Mouse (Mus musculus) adrenal gland, postnatal 14 days (tissue): ENCODE data around the gene Lhfp. TPM values are rescaled to one million over a fixed set of nuclear protein-coding genes. Genes with fewer than 3 reads are reported as not detected.

Experiments
- DNase-seq: peaks from one replicate; pipeline ENCODE4 v3.0.0; 2021; ENCODE audit warnings: mixed read lengths
- long read RNA-seq, 2 experiments: library from polyadenylated mRNA; stranded (forward); transcript quantifications; one replicate each; pipeline ENCODE4 v2.0.0; 2021
- total RNA-seq: library from RNA; stranded (reverse); gene quantifications from 2 replicates; pipeline ENCODE4 v1.2.3, GENCODE M21; 2021

The Lhfp gene
- 24.5 and 26.0 TPM in 2 replicates for total RNA-seq
- long read RNA-seq, experiment 1, transcript Lhfp-201 (4 exons, 2,108 nt), result major isoform, 57 of 61 reads
- long read RNA-seq, experiment 1, partial matches to known transcripts, result 3 of 61 reads
- long read RNA-seq, experiment 1, other reads (novel, unspliced or antisense), result 1 of 61 reads
- long read RNA-seq, experiment 2, transcript Lhfp-201 (4 exons, 2,108 nt), result major isoform, 30 of 33 reads
- long read RNA-seq, experiment 2, partial matches to known transcripts, result 0 of 33 reads
- long read RNA-seq, experiment 2, other reads (novel, unspliced or antisense), result 3 of 33 reads

DNA sequence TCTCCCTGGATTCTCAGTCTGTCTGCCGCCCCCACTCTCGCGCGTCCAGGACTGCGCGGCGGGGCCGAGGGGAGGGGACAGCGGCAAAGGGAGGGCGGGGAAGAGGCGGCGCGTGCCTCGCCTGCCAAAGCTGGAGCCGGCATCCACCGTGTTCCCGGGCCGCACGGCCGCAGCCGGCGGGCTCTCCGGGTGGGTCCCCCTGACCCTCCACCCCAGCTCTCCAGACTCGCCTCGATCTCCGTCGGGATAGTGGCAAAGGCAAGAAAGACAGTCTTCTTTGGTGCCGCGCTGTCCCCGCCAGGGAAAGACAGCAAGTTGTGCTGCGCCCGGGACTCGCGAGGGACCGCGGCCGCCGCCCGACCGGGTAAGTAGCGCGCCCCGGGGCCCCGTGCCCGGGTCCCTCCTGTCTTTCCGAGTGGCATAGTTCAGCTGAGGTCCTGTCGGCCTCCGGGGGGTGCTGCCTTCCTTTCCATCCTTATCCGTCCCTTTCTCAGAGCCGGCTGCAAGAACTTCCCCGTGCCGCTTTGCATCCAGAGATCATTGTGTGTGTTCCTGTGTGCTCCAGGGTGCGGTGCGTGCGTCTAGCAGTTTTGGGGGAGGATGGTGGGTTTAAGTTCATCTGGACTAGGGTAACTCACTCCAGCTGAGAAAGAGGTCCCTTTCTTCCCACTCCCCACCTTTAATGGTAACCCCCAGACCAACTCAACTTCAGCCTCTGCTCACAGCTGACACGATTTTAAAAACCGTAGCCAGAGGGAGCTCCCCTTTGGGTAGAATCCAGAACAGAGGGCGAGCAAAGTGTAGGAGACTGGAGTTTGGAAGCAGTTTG, at the start of gene Lhfp:
Lhfp (plus strand) TSS at position 118 of the 829 bp plus-strand sequence.
- DNase-seq, result peak; percentile 65

DNA sequence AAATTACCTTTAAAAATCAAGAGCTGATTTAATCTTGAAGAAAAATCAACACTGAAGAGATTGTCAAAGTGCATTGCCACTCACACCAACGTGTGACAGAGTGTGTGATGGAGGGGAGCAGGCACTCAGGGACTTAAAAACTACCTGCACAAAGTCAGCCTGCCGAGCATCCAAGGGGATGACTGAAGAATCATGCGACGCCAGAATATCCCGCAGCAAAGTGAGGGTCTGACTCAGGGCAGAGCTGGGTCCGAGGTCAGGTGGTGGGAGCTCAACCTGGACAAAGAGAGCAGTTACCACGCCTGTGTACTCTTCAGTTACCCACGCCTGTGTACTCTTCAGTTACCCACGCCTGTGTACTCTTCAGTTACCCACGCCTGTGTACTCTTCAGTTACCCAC, 48.0 kb upstream of the Lhfp start:
- no peak for DNase-seq

DNA sequence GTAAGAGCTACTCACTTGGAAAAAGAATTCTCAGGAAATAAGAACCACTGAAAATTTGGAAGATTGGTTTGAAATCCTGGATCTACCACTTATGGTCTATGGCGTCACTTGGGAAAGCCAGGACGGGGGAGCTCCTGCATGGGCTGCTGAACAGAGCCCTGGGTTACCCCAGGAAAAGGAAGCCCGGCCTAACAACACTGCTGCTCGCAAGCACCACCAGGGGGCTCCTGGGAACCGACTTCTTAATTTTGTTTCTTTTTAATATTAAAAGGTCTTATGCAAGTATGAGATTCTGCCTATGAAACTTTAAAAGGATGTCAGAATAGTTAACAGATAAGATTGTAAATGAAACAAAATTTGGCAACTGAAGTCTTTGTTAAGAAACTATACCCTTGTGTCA, 46.7 kb upstream of the Lhfp start:
- DNase-seq, result no peak

DNA sequence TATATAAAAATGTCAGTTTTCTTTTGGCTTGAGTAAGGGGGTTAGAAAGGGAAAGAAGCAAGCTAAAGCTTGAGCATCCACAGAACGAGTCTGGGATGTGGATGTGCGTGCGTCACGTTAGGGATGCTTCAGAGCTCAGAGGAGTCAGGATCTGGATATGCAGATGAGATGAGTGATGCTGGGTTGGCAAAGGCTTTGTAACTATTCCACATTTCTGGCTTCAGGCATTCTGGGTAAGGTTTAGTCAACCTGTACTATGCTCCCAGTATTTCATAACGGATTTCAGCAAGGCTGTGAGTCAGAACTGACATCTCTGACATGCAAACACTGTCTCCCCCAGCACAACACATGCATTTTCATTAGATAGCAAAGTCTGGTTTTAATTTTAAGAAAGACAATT, 44.7 kb upstream of the Lhfp start:
- DNase-seq, result no peak

DNA sequence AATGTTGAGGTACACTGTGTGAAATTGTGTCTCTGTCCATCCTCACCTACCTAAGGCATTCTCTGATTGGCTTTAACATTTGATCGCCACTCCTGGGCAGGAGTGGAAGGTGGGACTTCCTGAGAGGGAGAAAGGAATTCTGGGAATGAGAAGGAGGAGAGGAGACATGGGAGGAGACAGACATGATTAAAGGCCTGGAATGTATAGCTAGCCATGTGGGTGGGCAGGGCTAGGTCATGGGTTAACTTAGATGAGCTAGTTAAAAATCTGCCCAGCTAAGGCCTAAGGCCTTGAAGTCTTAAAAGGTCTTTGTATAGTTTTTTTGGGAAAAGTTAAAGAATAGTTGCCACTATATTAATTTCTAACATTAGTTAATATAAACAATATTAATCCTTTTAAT, 43.9 kb upstream of the Lhfp start:
- no peak for DNase-seq

DNA sequence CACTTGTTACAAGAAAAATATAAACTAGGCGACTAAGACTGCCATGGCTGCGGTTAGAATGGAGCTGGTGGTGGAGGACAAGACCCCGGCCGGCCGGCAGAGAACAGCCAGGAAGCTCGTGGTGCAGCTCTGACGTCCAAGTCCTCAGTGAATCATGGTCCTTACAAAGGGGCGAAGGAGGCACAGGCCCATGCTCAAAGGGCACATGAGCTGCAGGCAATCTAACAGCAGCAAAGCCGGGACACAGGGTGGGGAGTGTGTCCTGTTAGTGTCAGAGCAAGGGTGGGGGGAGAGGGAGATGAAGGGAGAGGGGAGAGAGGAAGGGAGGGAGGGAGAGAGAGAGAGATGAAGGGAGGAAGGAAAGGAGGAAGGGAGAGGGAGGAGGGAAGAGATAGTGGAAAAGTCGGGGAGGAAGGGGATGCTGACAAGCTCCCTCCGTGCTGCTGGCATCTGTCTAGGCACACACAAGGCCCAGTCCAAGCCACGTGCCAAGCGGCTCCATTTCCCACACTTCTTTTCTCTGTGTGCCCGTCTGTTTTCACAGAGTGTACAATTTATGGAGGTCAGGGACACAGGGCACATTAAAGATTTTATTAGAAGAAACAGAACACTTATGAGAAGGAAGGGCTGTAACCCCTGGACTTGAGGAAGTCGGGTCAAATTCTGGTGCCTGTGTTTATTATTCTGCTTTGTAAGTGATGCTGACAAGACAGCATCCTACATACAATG, 42.1 kb upstream of the Lhfp start:
- DNase-seq, result no peak

DNA sequence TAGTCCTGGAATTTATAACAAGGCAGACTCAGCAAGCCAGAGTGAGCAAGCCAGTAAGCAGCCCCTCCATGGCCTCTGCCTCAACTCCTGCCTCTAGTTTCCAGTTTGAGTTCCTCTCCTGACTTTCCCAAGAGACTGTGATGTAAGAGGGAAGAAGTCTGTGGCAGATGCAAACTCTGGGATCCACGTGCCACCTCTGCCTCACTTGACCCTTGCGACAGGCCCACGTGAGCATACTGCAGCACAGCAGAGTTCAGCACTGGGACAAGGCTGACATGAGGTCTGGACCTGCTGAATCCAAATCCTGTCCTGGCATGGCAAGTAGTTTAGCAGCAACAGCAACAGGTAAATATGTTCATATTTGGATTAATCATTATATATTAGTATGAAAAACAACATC, 41.3 kb upstream of the Lhfp start:
- peak; percentile 9 for DNase-seq

DNA sequence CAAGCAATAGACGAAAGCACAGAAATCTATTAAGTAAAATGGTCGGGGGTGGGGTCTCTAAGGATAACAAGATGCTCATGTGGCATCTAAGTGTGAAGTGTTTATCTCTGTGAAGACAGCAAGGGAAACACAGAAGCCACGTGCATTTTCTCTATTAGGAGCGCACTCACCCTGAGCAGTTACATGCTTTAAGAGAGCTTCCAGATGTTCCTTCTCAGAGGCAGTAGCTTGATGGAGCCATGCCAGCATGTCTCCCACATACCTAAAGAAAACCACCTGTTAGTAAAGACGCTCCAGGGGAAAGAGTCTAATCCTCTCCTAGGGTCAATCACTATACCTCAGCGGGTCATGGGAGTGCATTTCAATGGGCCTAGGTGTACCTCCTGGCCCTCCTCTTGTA, 39.3 kb upstream of the Lhfp start:
- DNase-seq, result no peak

DNA sequence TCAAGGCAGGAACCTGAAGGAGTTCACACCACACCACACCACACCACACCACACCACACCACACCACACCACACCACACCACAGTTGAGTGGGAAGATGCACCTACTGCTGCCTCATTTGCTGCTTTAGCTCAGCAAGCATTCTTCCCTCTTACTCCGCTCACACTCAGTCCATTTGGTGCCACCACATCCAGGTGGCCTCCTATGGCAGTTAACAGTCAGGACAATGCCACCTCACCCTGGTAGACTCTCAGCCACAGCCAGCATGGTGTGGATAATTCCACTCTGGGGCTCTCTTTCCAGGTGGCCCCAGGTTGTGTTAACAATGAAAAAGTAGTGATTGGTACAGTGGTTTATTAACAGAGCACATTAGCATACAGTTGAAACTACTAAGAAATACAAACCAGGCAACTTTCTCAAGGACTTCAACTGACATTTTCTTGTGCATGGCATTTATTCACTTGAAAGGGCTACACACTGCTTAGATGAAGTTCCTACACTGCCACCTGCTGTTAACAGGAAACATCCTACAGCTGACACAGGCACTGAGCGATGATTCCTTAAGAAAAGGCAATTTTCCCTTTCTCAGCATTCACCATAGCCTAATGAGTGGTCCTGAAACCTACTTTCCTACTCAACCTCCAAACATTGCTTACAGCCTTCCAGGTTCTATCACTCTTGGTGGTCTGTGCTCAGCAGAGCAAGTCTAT, 36.8 kb upstream of the Lhfp start:
- peak; percentile 8 for DNase-seq

DNA sequence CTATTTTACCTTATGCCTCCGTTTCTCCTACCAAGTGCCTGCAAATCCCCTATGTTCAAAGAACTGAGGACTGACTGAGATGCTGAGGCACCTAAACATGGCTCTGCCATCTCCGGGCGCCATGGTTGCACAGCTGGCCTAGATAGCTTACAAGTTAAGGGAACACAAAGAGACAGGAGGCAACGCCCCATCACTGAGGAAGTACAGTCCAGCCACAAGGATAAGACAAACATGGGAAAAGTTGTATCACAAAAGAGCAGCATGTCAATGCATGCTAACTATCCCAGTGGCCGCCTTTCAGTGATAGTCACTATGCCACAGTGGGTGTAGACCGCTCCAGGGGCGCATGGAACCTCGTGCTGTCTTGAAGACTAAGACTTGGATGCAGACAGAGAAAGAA, 33.9 kb upstream of the Lhfp start:
- DNase-seq, result no peak

DNA sequence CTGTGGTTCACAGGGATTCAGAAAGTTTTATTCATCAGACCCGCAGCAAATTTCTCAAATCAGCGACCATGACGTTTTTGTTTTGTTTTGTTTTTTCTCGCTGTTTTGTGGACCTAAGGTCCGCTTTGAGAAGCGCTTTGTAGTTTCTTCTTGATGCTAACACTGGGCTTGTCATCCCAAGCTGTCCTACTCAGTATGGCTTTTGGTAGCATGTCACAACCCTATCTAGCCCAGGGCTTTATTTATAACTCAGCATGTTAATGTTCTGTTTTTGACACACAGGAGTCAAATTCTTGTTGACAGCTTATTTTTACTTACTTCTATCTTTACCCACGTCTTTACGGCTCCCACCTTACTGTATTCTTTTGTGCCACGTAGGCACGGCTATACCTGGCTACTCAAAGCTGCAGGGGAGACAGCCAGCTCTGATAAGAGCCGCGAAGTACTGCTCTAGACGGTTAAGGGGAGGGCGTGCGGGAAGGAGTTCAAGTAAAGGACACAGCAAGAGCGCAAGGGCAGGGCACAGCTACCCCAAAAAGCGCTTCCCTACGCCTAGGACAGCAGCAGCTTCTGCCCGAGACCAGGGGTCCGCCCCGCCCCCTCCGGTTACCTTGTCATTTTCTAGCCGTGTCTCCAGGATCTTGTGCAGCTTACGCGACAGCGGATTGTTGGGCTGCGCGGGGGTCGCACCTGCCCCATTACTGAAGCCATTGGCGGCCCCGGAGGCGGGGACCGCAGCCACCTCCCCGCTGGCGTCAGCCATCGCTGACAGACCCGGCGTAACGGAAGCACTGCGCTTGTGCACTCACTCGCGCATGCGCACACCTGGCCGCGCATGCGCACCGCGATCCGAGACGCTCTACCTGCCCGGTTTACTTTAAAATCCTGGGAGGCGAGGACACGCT, 24.6 kb upstream of the Lhfp start, which contains the start of gene Cog6:
Cog6 (minus strand) TSS at position 802 of the 905 bp plus-strand sequence.
- peak; percentile 84 for DNase-seq

DNA sequence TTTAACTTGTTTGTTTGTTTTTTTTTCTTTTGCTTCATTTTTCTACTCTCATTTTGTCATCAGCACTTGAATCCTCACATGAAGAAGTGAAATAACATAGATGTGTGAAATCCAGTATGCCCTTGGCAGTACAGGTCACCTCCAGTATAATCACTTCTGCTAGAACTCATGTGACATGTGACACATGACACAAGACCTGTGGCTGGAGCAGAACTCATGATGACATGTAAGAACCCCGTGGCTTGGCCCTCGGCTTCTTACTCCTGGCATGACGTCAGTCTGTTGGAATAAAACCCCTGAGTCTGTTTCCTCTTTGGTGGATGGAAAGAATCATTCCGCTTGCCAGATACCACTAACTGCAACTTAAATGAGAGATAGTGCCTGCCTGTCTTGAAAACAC, 14.0 kb upstream of the Lhfp start:
- DNase-seq, result no peak

DNA sequence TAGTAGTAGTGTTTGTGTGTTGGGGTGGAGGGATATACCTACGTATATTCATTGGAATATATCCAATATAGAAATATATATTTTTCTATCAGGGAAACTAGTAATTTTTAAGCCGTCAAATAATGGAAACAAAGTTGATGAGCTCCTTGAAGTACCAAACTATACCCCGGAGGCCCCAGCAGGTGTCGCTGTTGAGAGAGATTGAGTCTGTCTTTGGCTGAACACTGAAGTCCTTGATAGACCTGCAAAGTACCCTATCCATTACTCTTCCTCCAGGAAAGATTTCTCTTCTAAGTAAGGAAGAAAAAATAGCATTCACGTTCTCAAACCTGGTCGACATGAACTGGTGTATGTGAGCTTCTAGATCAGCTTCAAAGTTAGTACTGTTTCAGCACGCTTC, 12.3 kb upstream of the Lhfp start:
- DNase-seq, result peak; percentile 75

DNA sequence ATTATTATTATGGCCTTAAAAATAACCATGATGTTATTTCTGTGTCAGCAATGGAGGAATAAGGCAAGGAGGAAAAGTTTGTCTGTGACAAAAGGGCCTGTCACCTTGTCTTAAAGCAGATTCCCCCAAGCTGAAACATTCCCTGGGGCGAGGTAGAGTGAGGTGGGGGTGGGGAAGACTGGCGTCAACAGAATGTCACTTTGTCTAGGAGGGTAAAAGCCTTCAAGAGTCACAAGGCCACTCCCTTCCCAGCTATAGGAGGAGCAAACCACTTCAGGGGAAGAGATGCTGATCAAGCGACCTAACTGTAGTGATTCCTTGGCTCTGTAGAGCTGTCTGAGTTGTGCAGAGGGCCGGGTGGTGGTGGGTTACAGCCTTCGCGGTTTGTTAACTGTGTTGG, 9.7 kb upstream of the Lhfp start:
- DNase-seq, result no peak

DNA sequence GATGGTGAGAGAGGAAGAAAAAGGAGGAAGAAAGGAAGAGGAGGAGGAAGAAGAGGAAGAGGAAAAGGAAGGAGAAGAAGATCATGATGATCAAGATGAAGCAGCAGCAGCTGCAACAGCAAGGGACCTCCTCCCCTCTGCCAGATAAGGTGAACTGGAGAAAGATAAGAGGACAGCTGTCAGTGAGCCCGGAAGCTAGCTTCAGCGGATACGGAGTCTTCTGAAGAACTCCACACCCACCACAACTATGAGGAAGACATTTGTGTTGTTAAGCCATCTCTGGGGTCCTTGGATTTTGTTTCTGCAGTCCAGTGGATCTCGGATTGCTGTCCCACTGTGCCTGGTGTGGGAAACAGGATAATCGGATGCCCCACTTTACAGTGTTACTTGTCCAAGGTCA, 8.9 kb upstream of the Lhfp start:
- DNase-seq, result no peak

DNA sequence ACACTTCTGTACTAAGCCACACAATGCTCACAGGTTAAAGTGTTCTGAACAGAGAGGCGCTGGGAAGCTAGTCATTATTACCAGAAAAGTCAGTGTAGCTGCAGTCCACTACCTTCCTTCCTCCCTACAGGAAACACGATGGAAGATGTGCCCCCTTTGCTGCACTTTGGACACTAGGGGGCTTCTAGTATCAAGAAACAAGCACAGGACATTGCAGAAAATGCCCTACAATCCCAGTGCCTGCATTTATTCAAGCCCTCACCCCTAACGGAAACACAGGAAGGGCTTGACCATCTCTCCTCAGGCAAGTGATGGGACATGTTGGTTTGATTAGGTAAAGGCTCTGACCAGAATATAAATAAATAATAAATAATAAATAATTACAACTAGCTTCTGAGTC, 7.9 kb upstream of the Lhfp start:
- DNase-seq, result no peak

DNA sequence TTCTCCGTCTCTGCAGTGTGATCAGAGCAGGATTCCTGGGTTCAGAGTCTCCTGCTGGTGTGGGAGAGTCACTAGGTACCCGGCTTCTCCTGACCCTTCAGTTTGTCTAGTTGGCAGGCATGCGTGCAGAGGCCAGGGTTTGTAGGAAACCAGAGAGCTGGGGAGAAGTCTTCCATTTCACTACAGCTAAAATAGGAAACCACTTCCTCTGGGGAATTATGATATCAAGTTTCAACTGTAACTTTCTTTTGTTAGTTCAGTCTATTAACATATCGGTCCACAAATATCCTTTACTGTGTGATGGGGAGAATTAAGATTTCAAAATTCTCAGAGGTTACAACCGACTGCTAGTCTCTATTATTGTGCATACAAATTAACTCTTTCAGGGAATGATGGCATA, 5.3 kb upstream of the Lhfp start:
- no peak for DNase-seq

DNA sequence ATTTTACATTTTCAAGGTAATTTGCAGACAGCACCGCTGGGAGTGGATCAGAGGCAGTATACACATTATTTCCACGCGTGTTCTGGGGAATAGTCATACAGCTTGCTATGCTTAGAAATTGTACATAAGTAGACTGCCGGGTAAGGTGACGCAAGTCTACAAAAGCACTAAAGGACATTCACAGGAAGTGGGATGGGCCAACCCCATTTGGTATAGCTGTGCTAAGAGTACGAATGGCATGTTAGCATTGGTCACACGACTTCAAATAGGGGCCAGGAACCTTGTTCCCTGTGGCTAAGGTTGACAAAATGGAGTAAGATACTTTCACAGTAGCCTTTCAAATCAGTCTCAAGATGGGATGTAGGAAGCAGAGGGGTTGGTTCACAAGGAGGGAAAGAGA, 4.4 kb upstream of the Lhfp start:
- DNase-seq, result no peak

DNA sequence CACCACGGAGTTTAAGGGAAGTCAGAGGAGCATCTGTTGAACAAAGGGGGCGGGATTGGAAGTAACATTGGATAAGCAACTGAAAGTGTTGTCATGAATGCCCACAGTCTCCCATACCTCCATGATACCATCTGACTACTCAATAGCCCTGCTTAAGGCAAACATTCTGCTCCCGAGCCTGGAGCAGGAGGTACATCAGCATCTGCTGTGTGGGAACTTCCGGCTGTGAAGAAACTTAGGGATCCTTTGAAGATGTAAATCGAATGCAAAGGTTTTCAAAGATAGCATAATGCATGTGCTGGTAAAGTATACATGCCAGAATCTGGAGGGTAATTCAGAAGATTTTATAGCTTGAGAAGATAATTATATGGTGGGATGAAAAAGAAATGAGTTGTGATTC, 2.4 kb upstream of the Lhfp start:
- DNase-seq, result no peak

DNA sequence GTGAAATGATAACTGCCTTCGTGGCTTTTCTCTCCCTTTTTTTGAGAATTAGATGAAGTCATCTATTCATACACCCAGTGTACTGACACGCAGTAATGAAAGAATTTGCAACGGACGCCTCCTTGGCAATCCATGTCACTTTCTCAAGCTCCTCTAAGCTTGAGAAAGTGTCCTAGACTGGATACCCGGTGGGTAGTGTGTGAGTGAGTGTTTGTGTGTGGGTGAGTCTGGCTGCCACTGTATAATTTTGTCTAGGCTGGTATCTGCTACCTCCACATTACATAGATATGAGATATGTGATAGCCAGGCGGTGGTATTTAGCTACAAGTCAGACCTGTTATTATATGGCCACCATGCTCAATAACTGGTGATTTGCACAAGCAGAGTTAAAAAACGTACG, 1.6 kb upstream of the Lhfp start:
- no peak for DNase-seq
